Mouse (Mus musculus) left cerebral cortex, adult 2 months (tissue): ENCODE data around the gene Krr1. TPM values are rescaled to one million over a fixed set of nuclear protein-coding genes. Genes with fewer than 3 reads are reported as not detected.

ENCODE experiments used
- DNase-seq, 2 experiments: peaks; one replicate each; pipeline ENCODE4 v3.0.0; 2021 to 2022; ENCODE audit warnings: low spot score in 2 of 2, mixed read lengths in 1 of 2; ENCODE audit errors: extremely low spot score in 1 of 2
- H3K27ac ChIP-seq: fragments of 200-600 bp; 2 replicates; pipeline ENCODE4 v1.8.1; 2022
- H3K4me3 ChIP-seq: fragments of 200-600 bp; 2 replicates; pipeline ENCODE4 v1.8.1; 2022
- CTCF ChIP-seq: fragments of 200-600 bp; IDR thresholded peaks from 2 replicates; pipeline ENCODE4 v1.8.1; 2022; ENCODE audit warnings: antibody characterized with exemption, mild to moderate bottlenecking, moderate library complexity
- intact Hi-C: fragments of 180-260 bp; cut with DNase I; formaldehyde crosslinking; loops from one replicate; pipeline ENCODE4 v1.15.1; 2025
- long read RNA-seq, 2 experiments: library from polyadenylated mRNA; stranded (forward); transcript quantifications; one replicate each; pipeline ENCODE4 v2.0.0; 2021; ENCODE audit warnings: borderline mapping rate in 2 of 2
- total RNA-seq, 2 experiments: library from RNA; stranded (reverse); gene quantifications; 2 replicates each; pipeline ENCODE4 v1.2.3; 2021

Krr1 gene
- total RNA-seq = 10 to 100 TPM; 38.0 to 42.6 TPM
- long read RNA-seq, experiment 1, full-length matches to known transcripts = 45 of 50 reads
- long read RNA-seq, experiment 1, partial matches to known transcripts = 1 of 50 reads
- long read RNA-seq, experiment 1, other reads (novel, unspliced or antisense) = 4 of 50 reads
- long read RNA-seq, experiment 2, full-length matches to known transcripts = 27 of 32 reads
- long read RNA-seq, experiment 2, partial matches to known transcripts = 2 of 32 reads
- long read RNA-seq, experiment 2, other reads (novel, unspliced or antisense) = 3 of 32 reads

DNA sequence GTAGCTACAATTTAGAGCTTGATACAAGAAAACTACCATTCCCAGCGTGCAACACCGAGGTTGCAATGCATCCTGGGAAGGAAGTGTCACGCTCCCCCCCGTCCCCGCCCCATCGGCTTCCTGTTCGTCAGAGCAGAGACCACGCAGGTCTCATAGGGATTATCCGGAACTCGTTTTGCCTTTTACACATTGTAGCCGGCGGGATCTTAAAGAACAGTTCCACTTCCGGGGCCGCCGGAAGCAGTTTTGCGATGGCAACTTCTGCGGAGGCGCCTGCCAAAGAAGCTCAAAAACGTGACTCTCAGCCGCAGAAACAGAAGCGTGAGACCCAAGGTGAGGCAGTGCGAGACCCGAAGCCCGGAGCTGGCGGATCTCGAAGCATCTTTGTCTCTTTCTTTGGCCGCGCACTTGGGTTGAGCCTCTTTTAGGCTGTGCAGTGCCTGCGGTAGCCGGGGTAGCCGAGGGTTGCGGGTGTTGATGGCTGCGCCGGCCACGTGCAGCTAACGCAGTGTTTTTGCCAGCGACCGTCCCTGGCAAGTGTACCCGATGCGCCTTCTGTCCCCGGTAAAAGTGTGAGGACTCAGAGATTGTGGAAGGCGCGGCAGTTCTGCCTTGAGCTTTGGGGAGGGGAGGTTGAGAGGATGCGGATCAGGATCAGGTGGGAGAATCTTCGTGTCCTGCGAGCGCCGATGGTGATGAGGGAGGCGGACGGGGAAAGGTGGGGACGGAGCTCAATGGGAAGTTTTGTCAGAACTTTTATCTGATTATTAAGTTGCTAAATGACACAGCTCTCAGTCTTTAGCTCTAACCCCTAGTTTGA is at the start of gene Krr1:
Gene Krr1 (plus strand): TSS at position 123 of the 820 bp plus-strand sequence.
- Histone ChIP-seq H3K27ac (peak within 1 kb of the TSS; percentile 87), H3K4me3 (peak within 1 kb of the TSS; percentile 97)
- intact Hi-C loops = loop anchor here (2.0 kb wide), 1 partner anchor 672 kb away; no protein-coding TSS in a partner anchor
- TF ChIP-seq CTCF = no peak
- peak; percentile 88 for DNase-seq

DNA sequence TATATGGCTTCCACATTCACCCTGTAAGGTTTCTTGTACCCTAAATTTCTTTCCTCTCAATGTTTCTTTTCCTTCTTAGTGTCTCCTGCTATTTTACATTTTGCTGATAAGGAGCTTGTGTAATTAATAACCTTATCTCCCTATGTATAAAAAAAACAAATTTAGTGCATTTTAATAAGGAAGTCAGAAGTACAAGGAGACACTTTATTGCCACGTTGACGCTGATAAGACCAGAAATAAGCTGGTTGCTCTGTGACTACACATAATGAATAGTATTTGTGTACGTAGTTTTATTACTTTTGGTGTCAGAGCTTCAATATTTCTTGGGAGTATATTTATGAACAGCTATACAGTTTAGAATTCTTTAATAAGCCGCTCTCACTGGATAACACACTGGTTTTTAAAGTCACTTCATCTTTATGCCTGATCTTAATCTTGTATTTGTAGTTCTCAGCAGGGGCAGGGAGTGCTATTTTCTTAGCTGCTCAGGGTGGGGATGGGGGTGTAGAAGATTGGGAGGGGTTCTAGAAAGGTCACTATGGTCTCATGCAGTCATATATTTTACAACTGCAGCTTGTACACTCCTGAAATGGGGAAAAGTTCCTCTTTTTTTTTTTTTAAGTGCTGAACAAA is 48.8 kb upstream of the Krr1 start:
- Histone ChIP-seq H3K4me3 (no peak overlapping the region), H3K27ac (no peak overlapping the region)
- TF ChIP-seq CTCF = no peak
- no peak for DNase-seq
- intact Hi-C loops = no loop called here

DNA sequence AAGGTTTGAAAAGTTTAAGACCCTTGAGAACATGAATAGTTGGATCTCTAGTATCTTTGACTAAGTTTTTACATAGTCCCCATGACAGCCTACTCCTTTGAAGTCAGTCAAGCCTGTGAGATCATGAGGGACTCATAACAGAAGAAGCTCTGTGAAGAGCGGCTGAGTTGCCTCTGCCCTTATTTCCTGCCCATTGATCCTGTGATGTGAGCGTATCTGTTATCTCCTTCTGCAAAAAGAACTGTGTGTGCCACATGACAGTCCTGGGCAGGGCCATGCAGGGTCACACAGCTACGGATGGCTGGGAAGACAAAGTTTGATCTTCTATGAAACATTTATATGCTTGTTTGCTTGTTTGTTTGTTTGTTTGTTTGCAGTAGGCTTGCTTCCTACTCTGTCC is 48.3 kb upstream of the Krr1 start:
- no peak for DNase-seq
- no peak overlapping the region for H3K4me3 ChIP-seq
- TF ChIP-seq CTCF = no peak
- intact Hi-C loops = no loop called here
- no peak overlapping the region for H3K27ac ChIP-seq

DNA sequence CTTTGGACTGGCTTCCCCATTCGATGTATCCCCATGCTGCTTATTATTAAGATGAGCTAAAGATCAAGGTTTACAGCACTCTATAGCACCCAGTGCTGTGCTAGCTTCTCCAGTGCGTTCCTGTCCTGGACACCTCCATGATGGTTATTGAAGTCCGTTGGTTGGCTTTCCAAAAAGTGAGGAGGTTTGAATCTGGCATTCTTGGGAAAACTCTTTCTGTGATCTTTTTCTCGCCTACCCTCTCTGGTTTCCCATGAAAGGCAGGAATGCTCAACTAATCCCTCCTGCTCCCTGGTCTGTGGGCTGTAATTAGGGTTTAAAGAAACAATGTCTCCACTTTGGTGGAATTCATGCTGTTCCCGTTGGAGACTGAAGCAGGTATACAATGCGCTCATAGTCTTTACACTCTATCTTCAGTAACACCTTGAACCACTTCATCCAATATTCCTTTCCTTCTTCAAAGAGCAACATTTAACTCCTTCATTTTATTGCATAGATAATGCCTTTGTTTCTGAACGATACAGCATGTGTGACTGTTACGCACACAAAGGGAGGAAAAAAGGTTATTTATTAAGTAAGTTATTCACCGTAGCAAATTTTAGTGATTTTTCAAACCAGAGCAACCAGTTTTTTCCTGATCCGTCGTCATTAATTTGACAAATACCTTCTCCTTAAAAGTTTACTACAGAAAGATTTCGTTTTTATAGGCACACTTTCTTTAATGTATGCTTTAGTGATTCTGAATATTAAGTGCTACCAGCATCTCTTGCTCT is 47.6 kb upstream of the Krr1 start:
- intact Hi-C loops = loop anchor here (1.0 kb wide), 1 partner anchor 419 kb away; the partner anchor contains the start of gene Phlda1
- TF ChIP-seq CTCF = no peak
- no peak for DNase-seq
- Histone ChIP-seq H3K27ac (no peak overlapping the region), H3K4me3 (0 out of 2 replicates have a peak overlapping the region, but pooled peaks have one; percentile 5)

DNA sequence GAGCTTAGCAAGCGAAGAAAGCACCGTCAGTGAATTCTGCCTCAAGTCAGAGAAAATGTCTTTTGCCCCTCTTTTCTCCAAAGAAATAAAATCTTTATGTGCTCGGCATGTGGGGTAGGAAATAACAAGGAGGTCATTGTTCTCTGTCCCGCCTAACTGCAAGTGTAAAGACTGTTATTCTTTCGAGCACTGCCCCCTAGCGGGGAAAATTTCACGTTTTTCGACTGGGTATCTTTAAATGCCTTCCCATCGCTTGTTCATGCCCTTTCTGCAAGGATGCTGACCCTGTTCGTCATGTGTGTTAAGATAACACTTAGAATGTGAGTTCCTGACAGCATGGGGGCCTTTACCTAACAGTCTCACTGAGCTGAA is 47.0 kb upstream of the Krr1 start:
- Histone ChIP-seq H3K27ac (no peak overlapping the region), H3K4me3 (0 out of 2 replicates have a peak overlapping the region, but pooled peaks have one; percentile 5)
- intact Hi-C loops = loop anchor here (1.0 kb wide), 1 partner anchor 419 kb away; the partner anchor contains the start of gene Phlda1
- TF ChIP-seq CTCF = peak; percentile 82
- peak; percentile 87 to 91 for DNase-seq

DNA sequence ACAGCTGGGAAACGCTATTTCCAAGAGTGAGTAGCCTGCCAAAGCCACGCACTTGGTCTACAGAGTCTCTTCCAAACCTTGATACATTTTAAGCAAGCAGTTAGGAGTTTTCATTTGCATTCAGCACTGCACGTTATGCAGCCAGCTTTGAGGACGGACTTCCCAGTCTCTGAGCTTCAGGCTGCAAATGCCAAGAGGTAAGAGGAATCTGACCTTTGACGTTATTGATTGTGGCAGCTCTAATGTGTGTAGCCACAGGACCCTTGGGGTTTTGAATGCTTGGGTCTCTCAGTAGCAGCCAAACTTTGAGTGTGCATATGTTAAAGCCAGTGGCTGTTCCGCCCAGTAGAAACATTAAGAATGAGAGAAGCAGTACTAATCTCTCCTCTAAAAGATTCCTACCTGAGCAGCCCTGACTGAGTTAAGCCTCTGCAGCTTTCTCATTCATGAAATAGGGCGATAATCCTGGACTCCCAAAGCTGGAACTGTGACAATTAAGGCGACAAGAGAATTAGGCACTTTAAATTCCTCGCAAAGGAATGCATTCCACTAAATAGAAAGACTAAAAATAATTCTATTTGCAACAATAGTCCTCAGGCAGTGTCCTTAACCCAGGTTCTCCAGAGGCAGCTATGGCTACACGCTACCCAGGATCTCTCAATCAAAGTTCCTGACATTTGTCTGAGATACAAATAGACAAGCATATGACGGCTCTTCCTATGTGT is 39.7 kb upstream of the Krr1 start:
- no peak for TF ChIP-seq CTCF
- no peak overlapping the region for H3K27ac ChIP-seq
- intact Hi-C loops = no loop called here
- no peak for DNase-seq
- no peak overlapping the region for H3K4me3 ChIP-seq

DNA sequence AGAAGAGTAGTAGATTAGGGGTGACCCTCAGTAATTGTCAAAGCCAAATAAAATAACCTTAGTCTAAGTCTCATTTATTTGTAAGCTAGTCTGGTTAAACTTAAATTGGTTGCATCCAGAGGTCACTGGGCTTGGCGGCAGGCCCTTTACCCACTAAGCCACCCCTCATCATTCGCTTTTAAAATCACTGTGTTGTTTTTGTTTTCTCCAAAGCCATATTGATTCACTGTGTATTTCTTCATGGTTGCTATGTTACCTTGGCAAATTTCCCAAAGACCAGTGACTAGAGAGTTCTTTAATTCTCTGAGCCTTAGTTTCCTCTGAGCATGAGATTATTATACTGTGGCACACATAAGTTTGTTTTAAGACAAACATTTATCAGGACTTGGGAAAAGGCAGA is 37.3 kb upstream of the Krr1 start:
- H3K27ac ChIP-seq = no peak overlapping the region
- intact Hi-C loops = no loop called here
- DNase-seq = no peak
- H3K4me3 ChIP-seq = no peak overlapping the region
- TF ChIP-seq CTCF = no peak

DNA sequence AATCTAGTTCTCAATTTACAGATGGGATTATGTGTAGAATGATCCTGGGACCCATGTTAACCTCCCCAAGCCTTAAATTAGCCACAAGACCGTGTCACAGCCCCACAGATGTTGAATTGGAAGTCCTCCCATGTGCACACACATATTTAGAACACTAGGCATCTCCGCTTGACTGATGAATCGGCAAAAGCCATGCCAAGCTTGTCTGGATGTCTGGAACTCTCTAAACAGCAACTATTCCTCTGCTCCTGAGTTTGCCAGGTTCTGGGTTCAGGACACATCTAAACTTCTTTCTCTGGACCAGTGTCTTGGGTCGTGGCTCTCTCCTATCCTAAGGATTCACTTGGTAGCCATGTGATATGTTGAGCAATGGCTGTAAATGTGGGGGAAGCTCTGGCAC is 36.4 kb upstream of the Krr1 start:
- TF ChIP-seq CTCF = no peak
- no peak for DNase-seq
- no peak overlapping the region for H3K4me3 ChIP-seq
- intact Hi-C loops = no loop called here
- no peak overlapping the region for H3K27ac ChIP-seq

DNA sequence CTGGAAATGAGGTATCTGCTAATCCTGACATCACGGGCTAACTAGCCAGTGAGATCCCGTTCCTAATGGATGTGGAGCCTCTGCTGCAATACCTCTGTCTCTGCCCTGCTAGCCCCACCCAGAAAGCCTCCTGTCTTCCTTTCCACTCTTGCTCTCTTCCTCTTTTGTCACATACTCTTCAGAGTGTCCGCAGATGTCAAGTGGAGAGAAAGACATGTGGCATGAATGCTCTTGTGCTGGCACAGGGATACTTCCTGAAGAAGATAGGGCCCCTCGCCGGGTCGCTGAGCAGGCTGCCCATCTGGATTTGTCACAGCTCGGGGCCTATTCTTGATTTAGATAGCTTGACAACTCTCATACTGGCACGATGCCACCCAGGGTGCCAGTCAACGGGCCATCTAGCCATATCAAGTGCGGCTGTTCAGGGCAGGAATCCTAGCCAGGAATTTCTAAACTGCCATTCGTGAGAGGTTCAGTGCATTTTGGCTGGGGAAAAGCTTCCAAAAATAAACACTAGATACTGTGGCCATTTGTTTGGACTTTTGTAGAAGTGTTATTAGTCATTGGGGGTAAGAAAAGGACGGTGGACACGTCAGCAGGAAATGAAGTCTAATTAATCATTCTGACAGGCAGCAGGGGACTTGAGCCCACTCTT is 35.8 kb upstream of the Krr1 start:
- TF ChIP-seq CTCF = no peak
- Histone ChIP-seq H3K27ac (no peak overlapping the region), H3K4me3 (no peak overlapping the region)
- DNase-seq = peak in 1 of 2 experiments; percentile 16
- intact Hi-C loops = no loop called here

DNA sequence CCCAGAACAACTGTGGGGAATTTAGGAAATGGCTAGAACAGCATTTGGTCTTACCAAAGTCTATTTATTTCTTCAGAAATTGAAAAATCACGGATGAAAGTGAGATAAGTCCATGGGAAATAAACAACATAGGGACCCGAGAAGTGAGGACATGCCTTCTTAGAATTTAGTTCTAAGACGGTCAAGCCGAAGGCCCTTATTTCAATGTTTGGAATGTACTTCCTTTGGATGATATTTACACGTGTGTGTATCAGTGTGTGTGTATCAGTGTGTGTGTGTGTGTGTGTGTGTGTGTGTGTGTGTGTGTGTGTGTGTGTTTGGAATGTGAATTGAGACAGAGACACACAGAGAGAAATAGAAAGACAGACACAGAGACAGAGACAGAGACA is 35.3 kb upstream of the Krr1 start:
- Histone ChIP-seq H3K4me3 (no peak overlapping the region), H3K27ac (no peak overlapping the region)
- no peak for DNase-seq
- TF ChIP-seq CTCF = no peak
- intact Hi-C loops = no loop called here
